Mouse (Mus musculus): ENCODE measurements around the gene Tsen15. TPM values are rescaled to one million over a fixed set of nuclear protein-coding genes. Genes with fewer than 3 reads are reported as not detected.

Tsen15 gene
- polyA plus RNA-seq (2017; shearing (Covaris generic)), result 10 to 100 TPM; 14.8 to 17.5 (median 15.4) TPM

GRCm38 (mm10) chr1:152386188-152386835, at the start of gene Tsen15:
Gene Tsen15, minus strand, starts transcription at chr1:152386688.
- ATAC-seq, result peak; percentile 95

GRCm38 (mm10) chr1:152434166-152434565, 47.7 kb upstream of the Tsen15 start:
- ATAC-seq, result no peak

- no peak for ATAC-seq
Observed at GRCm38 (mm10) chr1:152429805-152430204, 43.3 kb upstream of the Tsen15 start.

GRCm38 (mm10) chr1:152427912-152428581, 41.6 kb upstream of the Tsen15 start:
- no peak for ATAC-seq

- no peak for ATAC-seq
Observed at GRCm38 (mm10) chr1:152423052-152423451, 36.6 kb upstream of the Tsen15 start.

GRCm38 (mm10) chr1:152422295-152422694, 35.8 kb upstream of the Tsen15 start:
- ATAC-seq, result no peak

- ATAC-seq, result no peak
Observed at GRCm38 (mm10) chr1:152417602-152418001, 31.1 kb upstream of the Tsen15 start.

GRCm38 (mm10) chr1:152416306-152416904, 29.9 kb upstream of the Tsen15 start:
- no peak for ATAC-seq

GRCm38 (mm10) chr1:152414451-152414850, 28.0 kb upstream of the Tsen15 start:
- ATAC-seq, result no peak

GRCm38 (mm10) chr1:152413961-152414360, 27.5 kb upstream of the Tsen15 start:
- ATAC-seq, result no peak

GRCm38 (mm10) chr1:152413116-152413515, 26.6 kb upstream of the Tsen15 start:
- no peak for ATAC-seq

- no peak for ATAC-seq
Observed at GRCm38 (mm10) chr1:152410657-152411056, 24.2 kb upstream of the Tsen15 start.

GRCm38 (mm10) chr1:152409356-152409755, 22.9 kb upstream of the Tsen15 start:
- ATAC-seq, result no peak

GRCm38 (mm10) chr1:152407021-152407946, 20.8 kb upstream of the Tsen15 start:
- no peak for ATAC-seq

- ATAC-seq, result no peak
Observed at GRCm38 (mm10) chr1:152400556-152401540, 14.4 kb upstream of the Tsen15 start.

- peak; percentile 58 for ATAC-seq
Observed at GRCm38 (mm10) chr1:152399790-152400555, 13.5 kb upstream of the Tsen15 start, which contains the start of gene Colgalt2. Gene Colgalt2, plus strand, starts transcription at chr1:152399830.

- ATAC-seq, result no peak
Observed at GRCm38 (mm10) chr1:152398708-152399107, 12.2 kb upstream of the Tsen15 start.

GRCm38 (mm10) chr1:152394956-152395515, 8.5 kb upstream of the Tsen15 start:
- no peak for ATAC-seq

- ATAC-seq, result no peak
Observed at GRCm38 (mm10) chr1:152394137-152394536, 7.6 kb upstream of the Tsen15 start.

GRCm38 (mm10) chr1:152389271-152389670, 2.8 kb upstream of the Tsen15 start:
- ATAC-seq, result no peak
